Mouse (Mus musculus): ENCODE measurements around the gene Apba3. TPM values are rescaled to one million over a fixed set of nuclear protein-coding genes. Genes with fewer than 3 reads are reported as not detected.

Gene Apba3
- polyA plus RNA-seq, 1 experiment, result 136 TPM

GRCm38 (mm10) chr10:81261025-81261424 lies 5.7 kb upstream of the Apba3 start:
- TF ChIP-seq POLR2A (IDR thresholded peaks at IDR 0.05; ENCODE audit: control insufficient read depth, extremely low read depth, insufficient read depth, low read length, poor library complexity) (no peak), CTCF (IDR thresholded peaks at IDR 0.05; ENCODE audit: borderline replicate concordance, control insufficient read depth, extremely low read depth, insufficient read depth, low read length, poor library complexity) (no peak)
- 97% methylated on average over 4 of the region's 4 CpGs for WGBS
- H3K27me3 ChIP-seq (ENCODE audit: control insufficient read depth, insufficient read depth, low read length), result no peaks in the 10 kb centered on the region
- peaks cover 20% of the 10 kb centered on the region for H3K4me1 ChIP-seq (replicated peaks; ENCODE audit: control insufficient read depth, insufficient read depth, low read length)
- peaks cover 4% of the 10 kb centered on the region; the same call in 1 of the 2 replicates for H3K36me3 ChIP-seq (ENCODE audit: control insufficient read depth, insufficient read depth, low read length)
- H3K27ac ChIP-seq (ENCODE audit: control insufficient read depth, insufficient read depth, low read length), result no peak overlapping the region
- H3K4me3 ChIP-seq (ENCODE audit: control insufficient read depth, insufficient read depth, low read length), result no peak overlapping the region
- DNase-seq, result no peak

- H3K4me3 ChIP-seq (ENCODE audit: control insufficient read depth, insufficient read depth, low read length), result no peak overlapping the region
These were observed 1.2 kb upstream of the Apba3 start for GRCm38 (mm10) chr10:81265540-81265939.

GRCm38 (mm10) chr10:81268056-81268455 lies 1.3 kb downstream of the Apba3 start:
- Histone ChIP-seq H3K4me3 (ENCODE audit: control insufficient read depth, insufficient read depth, low read length) (peak overlapping the region; percentile 95), H3K36me3 (ENCODE audit: control insufficient read depth, insufficient read depth, low read length) (peaks cover 19% of the 10 kb centered on the region; the same call in 1 of the 2 replicates)

More at GRCm38 (mm10) chr10:81265540-81265939, 1.2 kb upstream of the Apba3 start:
- peaks cover 15% of the 10 kb centered on the region for H3K4me1 ChIP-seq (replicated peaks; ENCODE audit: control insufficient read depth, insufficient read depth, low read length)
- WGBS, result 97% methylated on average over 8 of the region's 8 CpGs
- DNase-seq, result no peak
- peaks cover 4% of the 10 kb centered on the region; the same call in 1 of the 2 replicates for H3K36me3 ChIP-seq (ENCODE audit: control insufficient read depth, insufficient read depth, low read length)
- TF ChIP-seq CTCF (IDR thresholded peaks at IDR 0.05; ENCODE audit: borderline replicate concordance, control insufficient read depth, extremely low read depth, insufficient read depth, low read length, poor library complexity) (no peak), POLR2A (IDR thresholded peaks at IDR 0.05; ENCODE audit: control insufficient read depth, extremely low read depth, insufficient read depth, low read length, poor library complexity) (no peak)
- no peaks in the 10 kb centered on the region for H3K27me3 ChIP-seq (ENCODE audit: control insufficient read depth, insufficient read depth, low read length)
- no peak overlapping the region for H3K27ac ChIP-seq (ENCODE audit: control insufficient read depth, insufficient read depth, low read length)

GRCm38 (mm10) chr10:81268643-81269412 lies 2.1 kb downstream of the Apba3 start:
- no peak for DNase-seq
- Histone ChIP-seq H3K36me3 (ENCODE audit: control insufficient read depth, insufficient read depth, low read length) (peaks cover 25% of the 10 kb centered on the region; the same call in 1 of the 2 replicates), H3K27ac (ENCODE audit: control insufficient read depth, insufficient read depth, low read length) (no peak overlapping the region), H3K27me3 (ENCODE audit: control insufficient read depth, insufficient read depth, low read length) (no peaks in the 10 kb centered on the region), H3K4me3 (ENCODE audit: control insufficient read depth, insufficient read depth, low read length) (peak overlapping the region; percentile 95), H3K4me1 (replicated peaks; ENCODE audit: control insufficient read depth, insufficient read depth, low read length) (peaks cover 15% of the 10 kb centered on the region)
- 88% methylated on average over 16 of the region's 16 CpGs for WGBS
- no peak for TF ChIP-seq POLR2A (IDR thresholded peaks at IDR 0.05; ENCODE audit: control insufficient read depth, extremely low read depth, insufficient read depth, low read length, poor library complexity)
- no peak for TF ChIP-seq CTCF (IDR thresholded peaks at IDR 0.05; ENCODE audit: borderline replicate concordance, control insufficient read depth, extremely low read depth, insufficient read depth, low read length, poor library complexity)

More at GRCm38 (mm10) chr10:81268056-81268455, 1.3 kb downstream of the Apba3 start:
- Histone ChIP-seq H3K4me1 (replicated peaks; ENCODE audit: control insufficient read depth, insufficient read depth, low read length) (peaks cover 15% of the 10 kb centered on the region), H3K27ac (ENCODE audit: control insufficient read depth, insufficient read depth, low read length) (no peak overlapping the region), H3K27me3 (ENCODE audit: control insufficient read depth, insufficient read depth, low read length) (no peaks in the 10 kb centered on the region)
- no peak for TF ChIP-seq POLR2A (IDR thresholded peaks at IDR 0.05; ENCODE audit: control insufficient read depth, extremely low read depth, insufficient read depth, low read length, poor library complexity)
- TF ChIP-seq CTCF (IDR thresholded peaks at IDR 0.05; ENCODE audit: borderline replicate concordance, control insufficient read depth, extremely low read depth, insufficient read depth, low read length, poor library complexity), result no peak
- WGBS, result 9% methylated on average over 23 of the region's 23 CpGs
- DNase-seq, result peak; percentile 64

- 98% methylated on average over 21 of the region's 21 CpGs for WGBS
- Histone ChIP-seq H3K27me3 (ENCODE audit: control insufficient read depth, insufficient read depth, low read length) (no peaks in the 10 kb centered on the region), H3K36me3 (ENCODE audit: control insufficient read depth, insufficient read depth, low read length) (peaks cover 21% of the 10 kb centered on the region; the same call in 1 of the 2 replicates)
These were observed 5.6 kb downstream of the Apba3 start for GRCm38 (mm10) chr10:81272356-81272755.

GRCm38 (mm10) chr10:81273842-81274241 lies 7.1 kb downstream of the Apba3 start:
- 96% methylated on average over 19 of the region's 19 CpGs for WGBS
- peaks cover 3% of the 10 kb centered on the region; the same call in 1 of the 2 replicates for H3K4me1 ChIP-seq (replicated peaks; ENCODE audit: control insufficient read depth, insufficient read depth, low read length)
- no peak overlapping the region for H3K4me3 ChIP-seq (ENCODE audit: control insufficient read depth, insufficient read depth, low read length)
- no peaks in the 10 kb centered on the region for H3K27me3 ChIP-seq (ENCODE audit: control insufficient read depth, insufficient read depth, low read length)
- DNase-seq, result no peak
- peaks cover 21% of the 10 kb centered on the region; the same call in 1 of the 2 replicates for H3K36me3 ChIP-seq (ENCODE audit: control insufficient read depth, insufficient read depth, low read length)
- no peak overlapping the region for H3K27ac ChIP-seq (ENCODE audit: control insufficient read depth, insufficient read depth, low read length)
- TF ChIP-seq CTCF (IDR thresholded peaks at IDR 0.05; ENCODE audit: borderline replicate concordance, control insufficient read depth, extremely low read depth, insufficient read depth, low read length, poor library complexity) (no peak), POLR2A (IDR thresholded peaks at IDR 0.05; ENCODE audit: control insufficient read depth, extremely low read depth, insufficient read depth, low read length, poor library complexity) (no peak)

More at GRCm38 (mm10) chr10:81272356-81272755, 5.6 kb downstream of the Apba3 start:
- no peak overlapping the region for H3K27ac ChIP-seq (ENCODE audit: control insufficient read depth, insufficient read depth, low read length)
- no peak for TF ChIP-seq CTCF (IDR thresholded peaks at IDR 0.05; ENCODE audit: borderline replicate concordance, control insufficient read depth, extremely low read depth, insufficient read depth, low read length, poor library complexity)
- TF ChIP-seq POLR2A (IDR thresholded peaks at IDR 0.05; ENCODE audit: control insufficient read depth, extremely low read depth, insufficient read depth, low read length, poor library complexity), result no peak
- no peak overlapping the region for H3K4me3 ChIP-seq (ENCODE audit: control insufficient read depth, insufficient read depth, low read length)
- H3K4me1 ChIP-seq (replicated peaks; ENCODE audit: control insufficient read depth, insufficient read depth, low read length), result peaks cover 11% of the 10 kb centered on the region
- no peak for DNase-seq

All from thymus, adult 2 months (tissue).